Mouse (Mus musculus) thymus, adult 2 months (tissue): ENCODE results near the gene Pnliprp1. TPM values are rescaled to one million over a fixed set of nuclear protein-coding genes. Genes with fewer than 3 reads are reported as not detected.

Experiments used
- DNase-seq: peaks from one replicate; pipeline ENCODE4 v3.0.0; 2021
- H3K27ac ChIP-seq: fragments of 200-500 bp; 2 replicates; pipeline ENCODE4 v1.5.1; 2012; ENCODE audit warnings: low read length, control low read depth; ENCODE audit not compliant: control insufficient read depth, insufficient read depth
- H3K27me3 ChIP-seq: fragments of 200-500 bp; 2 replicates; pipeline ENCODE4 v1.6.1; 2012; ENCODE audit warnings: mild to moderate bottlenecking, low read length, moderate library complexity, mixed read lengths; ENCODE audit not compliant: control insufficient read depth, insufficient read depth
- H3K36me3 ChIP-seq: fragments of 200-500 bp; 2 replicates; pipeline ENCODE4 v1.6.1; 2012; ENCODE audit warnings: mild to moderate bottlenecking, low read length, moderate library complexity; ENCODE audit not compliant: control insufficient read depth, insufficient read depth
- H3K4me1 ChIP-seq: fragments of 200-500 bp; replicated peaks from 2 replicates; pipeline ENCODE4 v1.6.1; 2012; ENCODE audit warnings: low read length; ENCODE audit not compliant: control insufficient read depth, insufficient read depth
- H3K4me3 ChIP-seq: fragments of 200-500 bp; 2 replicates; pipeline ENCODE4 v1.5.1; 2012; ENCODE audit warnings: mild to moderate bottlenecking, low read length, control low read depth, moderate library complexity; ENCODE audit not compliant: control insufficient read depth, insufficient read depth
- CTCF ChIP-seq: fragments of 200-500 bp; IDR thresholded peaks from 2 replicates; pipeline ENCODE4 v1.5.1; 2012; ENCODE audit warnings: mild to moderate bottlenecking, control low read depth, low read length, moderate library complexity, borderline replicate concordance; ENCODE audit not compliant: control insufficient read depth, poor library complexity, insufficient read depth; ENCODE audit errors: extremely low read depth
- POLR2A ChIP-seq: fragments of 200-500 bp; IDR thresholded peaks from 2 replicates; pipeline ENCODE4 v1.6.1; 2012; ENCODE audit warnings: mild to moderate bottlenecking, low read length, control low read depth, moderate library complexity; ENCODE audit not compliant: control insufficient read depth, poor library complexity, insufficient read depth; ENCODE audit errors: extremely low read depth
- WGBS: fragments of 180-500 bp; shearing (Covaris S2); methylation state at CpG from one replicate; pipeline ENCODE4 v1.1.7; 2018; 5-methylcytosine and 5-hydroxymethylcytosine counted together
- polyA plus RNA-seq: library from polyadenylated mRNA; depleted of rRNA; stranded (reverse); fragments of >200 nt; gene quantifications from 2 replicates; pipeline ENCODE4 v1.2.3, GENCODE M21; 2012

Gene Pnliprp1
- polyA plus RNA-seq, 1 experiment = 0.44 TPM

- no peaks in the 10 kb centered on the region for H3K27me3 ChIP-seq
- TF ChIP-seq POLR2A (no peak), CTCF (no peak)
- H3K4me3 ChIP-seq = no peak overlapping the region
- H3K36me3 ChIP-seq = no peaks in the 10 kb centered on the region
- no peak overlapping the region for H3K27ac ChIP-seq
- WGBS = 29% methylated on average over 4 of the region's 4 CpGs
- no peak for DNase-seq
- H3K4me1 ChIP-seq = no peaks in the 10 kb centered on the region
Measured at GRCm38 (mm10) chr19:58743736-58744135, 15.0 kb downstream of the Pnliprp1 start.

- WGBS = 91% methylated on average over 9 of the region's 9 CpGs
- Histone ChIP-seq H3K27me3 (no peaks in the 10 kb centered on the region), H3K27ac (no peak overlapping the region), H3K36me3 (no peaks in the 10 kb centered on the region), H3K4me1 (no peaks in the 10 kb centered on the region), H3K4me3 (no peak overlapping the region)
- no peak for DNase-seq
- TF ChIP-seq POLR2A (no peak), CTCF (no peak)
Measured at GRCm38 (mm10) chr19:58747498-58748000, 18.9 kb downstream of the Pnliprp1 start.

GRCm38 (mm10) chr19:58750822-58751221 lies 22.1 kb downstream of the Pnliprp1 start:
- no peaks in the 10 kb centered on the region for H3K27me3 ChIP-seq
- no peak overlapping the region for H3K27ac ChIP-seq
- no peaks in the 10 kb centered on the region for H3K4me1 ChIP-seq
- no peak for DNase-seq
- H3K36me3 ChIP-seq = no peaks in the 10 kb centered on the region
- TF ChIP-seq POLR2A (no peak), CTCF (no peak)
- H3K4me3 ChIP-seq = no peak overlapping the region
- WGBS = 78% methylated on average over 2 of the region's 2 CpGs

- TF ChIP-seq POLR2A = no peak
- TF ChIP-seq CTCF = no peak
- Histone ChIP-seq H3K4me1 (no peaks in the 10 kb centered on the region), H3K27ac (no peak overlapping the region), H3K27me3 (no peaks in the 10 kb centered on the region), H3K4me3 (no peak overlapping the region), H3K36me3 (no peaks in the 10 kb centered on the region)
- DNase-seq = no peak
- 66% methylated on average over 2 of the region's 2 CpGs for WGBS
Measured at GRCm38 (mm10) chr19:58751504-58751903, 22.8 kb downstream of the Pnliprp1 start.

DNA sequence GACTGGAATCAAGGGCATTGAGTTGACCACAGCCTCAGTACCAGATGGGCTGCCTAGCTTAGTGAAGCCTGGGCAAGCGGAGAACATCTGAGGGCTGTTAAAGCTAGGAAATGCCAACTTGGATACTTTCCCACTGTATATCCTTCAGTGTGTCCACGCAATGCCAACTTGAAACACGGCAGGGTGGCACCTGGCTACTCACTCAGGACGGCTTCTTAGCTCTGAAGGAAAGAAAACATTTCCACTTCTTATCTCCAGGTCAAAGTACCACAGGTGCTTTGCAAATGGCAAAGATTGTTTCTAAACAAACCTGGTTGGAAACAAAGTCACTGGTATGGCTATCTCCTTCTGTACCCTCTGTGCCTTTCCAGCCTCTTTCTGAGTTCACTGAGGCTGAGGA lies 30.2 kb downstream of the Pnliprp1 start:
- Histone ChIP-seq H3K4me3 (no peak overlapping the region), H3K36me3 (no peaks in the 10 kb centered on the region), H3K4me1 (no peaks in the 10 kb centered on the region), H3K27ac (no peak overlapping the region), H3K27me3 (no peaks in the 10 kb centered on the region)
- WGBS = 98% methylated on average over 4 of the region's 4 CpGs
- DNase-seq = no peak
- TF ChIP-seq CTCF = no peak
- no peak for TF ChIP-seq POLR2A

GRCm38 (mm10) chr19:58759423-58759822 lies 30.7 kb downstream of the Pnliprp1 start, which contains the start of gene Pnliprp2:
Gene Pnliprp2, plus strand, starts transcription at chr19:58759719.
- H3K4me3 ChIP-seq = no peak within 1 kb of the TSS
- no peaks in the 10 kb centered on the region for H3K27me3 ChIP-seq
- no peaks in the 10 kb centered on the region for H3K4me1 ChIP-seq
- WGBS = 70% methylated on average over 9 of the region's 9 CpGs
- H3K36me3 ChIP-seq = no peaks in the 10 kb centered on the region
- no peak for TF ChIP-seq CTCF
- no peak for TF ChIP-seq POLR2A
- no peak within 1 kb of the TSS for H3K27ac ChIP-seq
- DNase-seq = no peak

DNA sequence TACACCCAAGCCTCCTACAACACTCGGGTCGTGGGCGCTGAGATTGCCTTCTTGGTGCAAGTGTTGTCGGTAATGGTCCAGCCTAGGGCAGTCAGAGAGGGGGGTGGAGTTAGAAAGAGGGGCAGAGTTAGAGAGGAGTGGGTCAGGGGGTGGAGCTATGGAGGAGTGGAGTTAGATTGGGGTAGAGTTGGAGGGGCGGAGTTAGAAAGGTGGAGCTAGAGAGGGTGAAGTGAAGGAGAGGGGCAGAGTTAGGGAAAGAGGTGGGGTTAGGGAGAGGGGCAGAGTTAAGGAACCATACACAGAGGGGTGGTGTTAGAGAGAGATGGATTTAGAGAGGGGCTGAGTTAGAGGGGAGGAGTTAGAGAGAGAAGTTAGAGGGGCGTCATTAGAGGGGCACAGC lies 33.6 kb downstream of the Pnliprp1 start:
- DNase-seq = no peak
- no peaks in the 10 kb centered on the region for H3K4me1 ChIP-seq
- 31% methylated on average over 6 of the region's 6 CpGs for WGBS
- no peak overlapping the region for H3K27ac ChIP-seq
- no peak for TF ChIP-seq CTCF
- no peak for TF ChIP-seq POLR2A
- no peaks in the 10 kb centered on the region for H3K36me3 ChIP-seq
- H3K4me3 ChIP-seq = no peak overlapping the region
- H3K27me3 ChIP-seq = no peaks in the 10 kb centered on the region
